Mouse (Mus musculus): Measurements from ENCODE around the gene Bri3.

DNA sequence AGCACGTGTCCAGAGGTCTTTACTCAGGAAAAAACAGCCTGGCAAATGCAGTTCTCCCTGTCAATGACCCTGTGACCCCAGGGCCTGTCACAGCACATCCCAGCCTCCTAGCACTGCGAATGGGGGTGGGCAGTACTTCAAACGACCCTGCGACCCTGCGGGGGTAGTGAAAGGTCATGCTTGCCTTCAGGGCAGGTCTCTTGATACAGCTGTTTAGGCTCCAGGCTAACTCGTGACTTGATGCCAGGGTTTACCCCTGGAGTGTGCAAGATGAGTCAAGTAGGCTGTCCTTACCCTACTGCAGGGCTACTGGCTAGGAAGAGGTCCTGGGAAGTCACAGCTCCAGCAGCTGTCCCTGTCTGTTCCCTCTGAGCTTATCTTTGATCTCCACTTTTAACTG lies 126.7 kb downstream of the Bri3 start:
- no peak for TF ChIP-seq CTCF (IDR thresholded peaks at IDR 0.05; ENCODE audit: extremely low read depth, insufficient read depth, low read length)
- TF ChIP-seq POLR2A (IDR thresholded peaks at IDR 0.05; ENCODE audit: extremely low read depth, insufficient read depth, low read length): no peak
